Mouse (Mus musculus) liver, adult 2 months (tissue): Measurements from ENCODE around the gene Csrp2. TPM values are rescaled to one million over a fixed set of nuclear protein-coding genes. Genes with fewer than 3 reads are reported as not detected.
A peak's percentile ranks its signal among the peaks of the same experiment; 100 is the strongest.

Source experiments
- DNase-seq: peaks from one replicate; pipeline ENCODE4 v3.0.0-alpha.2; 2011; ENCODE audit warnings: low read depth, low spot score; ENCODE audit errors: extremely low read depth
- H3K27ac ChIP-seq: fragments of 200-500 bp; replicated peaks from 2 replicates; pipeline ENCODE4 v1.5.1; 2012; ENCODE audit warnings: low read depth, mild to moderate bottlenecking, control low read depth, inconsistent platforms, low read length; ENCODE audit not compliant: insufficient read depth
- H3K27me3 ChIP-seq: fragments of 200-500 bp; 2 replicates; pipeline ENCODE4 v1.6.1; 2012; ENCODE audit warnings: mild to moderate bottlenecking, moderate library complexity, low read length, inconsistent platforms; ENCODE audit not compliant: control insufficient read depth, insufficient read depth
- H3K36me3 ChIP-seq: fragments of 200-500 bp; 2 replicates; pipeline ENCODE4 v1.6.1; 2012; ENCODE audit warnings: low read length, inconsistent platforms; ENCODE audit not compliant: control insufficient read depth, insufficient read depth
- H3K4me1 ChIP-seq: fragments of 200-500 bp; 2 replicates; pipeline ENCODE4 v1.6.1; 2011; ENCODE audit warnings: low read length; ENCODE audit not compliant: control insufficient read depth, insufficient read depth
- H3K4me3 ChIP-seq: fragments of 200-500 bp; 2 replicates; pipeline ENCODE4 v1.5.1; 2011; ENCODE audit warnings: low read depth, mild to moderate bottlenecking, control low read depth, low read length, moderate library complexity; ENCODE audit not compliant: insufficient read depth
- H3K79me2 ChIP-seq: fragments of 200-500 bp; 2 replicates; pipeline ENCODE4 v1.6.1; 2012; ENCODE audit warnings: inconsistent platforms, mild to moderate bottlenecking, low read length, moderate library complexity; ENCODE audit not compliant: control insufficient read depth, insufficient read depth
- H3K9ac ChIP-seq: fragments of 200-500 bp; 2 replicates; pipeline ENCODE4 v1.6.1; 2012; ENCODE audit warnings: low read depth, mild to moderate bottlenecking, control low read depth, inconsistent platforms, low read length
- CTCF ChIP-seq: fragments of 200-500 bp; IDR thresholded peaks from 2 replicates; pipeline ENCODE4 v1.5.1; 2011; ENCODE audit warnings: low read depth, low read length, control low read depth
- POLR2A ChIP-seq: fragments of 200-500 bp; IDR thresholded peaks from 2 replicates; pipeline ENCODE4 v1.6.1; 2011; ENCODE audit warnings: low read length, control low read depth; ENCODE audit not compliant: insufficient read depth; ENCODE audit errors: extremely low read depth
- WGBS: fragments of 180-500 bp; shearing (Covaris S2); methylation state at CpG from one replicate; pipeline ENCODE4 v1.1.7; 2018; 5-methylcytosine and 5-hydroxymethylcytosine counted together
- polyA plus RNA-seq: library from polyadenylated mRNA; depleted of rRNA; stranded (reverse); fragments of >200 nt; gene quantifications from 2 replicates; pipeline ENCODE4 v1.2.3, GENCODE M21; 2012
- total RNA-seq: library from RNA; depleted of rRNA; stranded (reverse); fragments of >200 nt; gene quantifications from 2 replicates; pipeline ENCODE4 v1.2.3, GENCODE M21; 2014

Gene Csrp2
- total and polyA plus RNA-seq, 2 experiments = 26.0 to 76.8 TPM

DNA sequence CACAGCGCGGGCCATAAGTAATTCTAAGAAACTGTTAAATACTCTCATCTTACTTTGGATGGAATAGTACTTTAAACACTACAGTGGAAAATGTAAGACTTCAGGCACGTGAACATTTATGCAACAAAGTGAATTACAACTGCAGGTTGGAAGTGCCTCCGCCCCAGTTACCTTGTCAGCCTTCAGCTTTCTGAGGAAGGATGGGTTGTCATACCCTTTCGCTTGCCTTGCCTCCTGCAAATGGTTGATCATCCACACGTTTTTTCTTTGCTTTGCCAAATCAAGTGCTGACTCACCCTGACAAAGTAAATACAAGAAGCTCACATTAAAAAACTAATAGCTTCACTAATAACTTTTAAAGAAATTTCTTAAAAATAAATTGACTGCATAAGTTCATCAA, 41.3 kb downstream of the Csrp2 start:
- H3K4me1 ChIP-seq = no peaks in the 10 kb centered on the region
- WGBS = 72% methylated on average over 6 of the region's 6 CpGs
- peaks cover 13% of the 10 kb centered on the region for H3K36me3 ChIP-seq
- no peak for DNase-seq
- no peak overlapping the region for H3K9ac ChIP-seq
- no peaks in the 10 kb centered on the region for H3K79me2 ChIP-seq
- no peaks in the 10 kb centered on the region for H3K27me3 ChIP-seq
- no peak for TF ChIP-seq POLR2A
- no peak for TF ChIP-seq CTCF
- no peak overlapping the region for H3K4me3 ChIP-seq
- no peak overlapping the region for H3K27ac ChIP-seq

DNA sequence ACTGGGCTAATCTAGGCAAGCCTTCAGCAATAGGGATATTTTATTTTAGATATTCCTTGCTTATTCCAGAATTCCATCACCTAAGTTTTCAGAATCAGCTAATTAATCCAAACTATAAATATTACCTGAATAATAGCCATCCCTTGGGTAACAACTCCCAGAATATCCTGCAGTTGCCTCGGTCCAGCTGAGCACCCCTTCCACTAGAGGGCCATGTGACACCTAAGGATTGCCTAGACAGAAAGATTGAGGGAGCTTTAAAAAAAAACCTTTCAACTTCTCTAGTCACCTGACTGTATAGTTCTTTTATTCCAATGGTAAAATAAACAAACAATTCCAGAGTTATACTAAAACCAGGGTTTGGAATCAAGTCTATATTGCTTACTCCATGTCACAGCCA, 42.6 kb downstream of the Csrp2 start:
- H3K27me3 ChIP-seq = no peaks in the 10 kb centered on the region
- H3K4me3 ChIP-seq = no peak overlapping the region
- no peak overlapping the region for H3K27ac ChIP-seq
- no peaks in the 10 kb centered on the region for H3K79me2 ChIP-seq
- DNase-seq = no peak
- TF ChIP-seq POLR2A (no peak), CTCF (peak; percentile 35; the same call in 1 of the 2 replicates)
- WGBS = 26% methylated on average over 1 of the region's 1 CpGs
- H3K36me3 ChIP-seq = peaks cover 10% of the 10 kb centered on the region; the same call in 1 of the 2 replicates
- no peaks in the 10 kb centered on the region for H3K4me1 ChIP-seq
- no peak overlapping the region for H3K9ac ChIP-seq

DNA sequence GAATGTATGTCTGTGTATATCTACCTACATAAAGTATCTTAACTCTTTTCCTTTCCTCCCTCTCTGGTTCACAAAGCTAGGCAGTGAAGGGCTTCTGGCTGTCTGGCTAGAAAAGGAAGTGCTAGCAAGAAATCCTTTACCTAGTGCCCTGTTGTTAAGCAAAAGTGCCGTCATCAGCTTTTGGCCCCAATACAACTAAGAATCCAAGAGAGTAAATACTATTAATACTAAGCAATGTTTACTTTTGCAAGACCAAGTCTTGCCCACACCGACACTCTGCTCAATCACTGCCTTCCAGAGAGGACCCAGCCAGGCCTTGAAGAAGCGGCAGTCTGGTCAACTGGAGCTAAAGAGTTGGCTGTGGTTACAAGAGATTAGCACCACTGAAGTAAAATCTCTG, 51.5 kb downstream of the Csrp2 start:
- WGBS = 16% methylated on average over 3 of the region's 3 CpGs
- Histone ChIP-seq H3K9ac (no peak overlapping the region), H3K79me2 (no peaks in the 10 kb centered on the region), H3K4me3 (no peak overlapping the region), H3K27ac (no peak overlapping the region), H3K27me3 (no peaks in the 10 kb centered on the region), H3K4me1 (peaks cover 6% of the 10 kb centered on the region; the same call in 1 of the 2 replicates), H3K36me3 (peaks cover 15% of the 10 kb centered on the region)
- TF ChIP-seq CTCF (no peak), POLR2A (no peak)
- DNase-seq = peak; percentile 70

DNA sequence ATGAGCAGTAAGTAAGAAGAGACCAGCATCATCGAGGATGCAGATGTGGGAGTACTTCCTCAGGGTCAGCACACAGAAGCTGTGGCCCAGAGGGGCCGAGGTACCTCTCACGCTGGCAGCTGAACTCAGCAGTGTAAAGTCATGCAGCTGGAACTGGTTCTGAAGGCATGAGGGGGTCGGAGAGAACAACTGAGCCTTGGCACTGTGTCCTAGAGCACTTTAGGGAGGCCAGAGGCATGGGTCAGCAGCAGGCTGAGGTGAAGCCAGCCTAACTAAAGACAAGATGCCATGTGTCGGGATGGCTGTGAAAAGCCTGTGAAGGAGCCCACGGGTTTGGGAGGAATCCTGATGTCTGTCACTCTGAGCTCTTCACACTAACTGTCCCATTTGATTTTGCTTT, 51.9 kb downstream of the Csrp2 start:
- no peak overlapping the region for H3K9ac ChIP-seq
- no peak for TF ChIP-seq CTCF
- no peak for TF ChIP-seq POLR2A
- H3K27me3 ChIP-seq = no peaks in the 10 kb centered on the region
- H3K4me3 ChIP-seq = no peak overlapping the region
- H3K27ac ChIP-seq = no peak overlapping the region
- 81% methylated on average over 6 of the region's 6 CpGs for WGBS
- H3K4me1 ChIP-seq = peaks cover 6% of the 10 kb centered on the region; the same call in 1 of the 2 replicates
- peaks cover 15% of the 10 kb centered on the region for H3K36me3 ChIP-seq
- no peaks in the 10 kb centered on the region for H3K79me2 ChIP-seq
- DNase-seq = no peak

DNA sequence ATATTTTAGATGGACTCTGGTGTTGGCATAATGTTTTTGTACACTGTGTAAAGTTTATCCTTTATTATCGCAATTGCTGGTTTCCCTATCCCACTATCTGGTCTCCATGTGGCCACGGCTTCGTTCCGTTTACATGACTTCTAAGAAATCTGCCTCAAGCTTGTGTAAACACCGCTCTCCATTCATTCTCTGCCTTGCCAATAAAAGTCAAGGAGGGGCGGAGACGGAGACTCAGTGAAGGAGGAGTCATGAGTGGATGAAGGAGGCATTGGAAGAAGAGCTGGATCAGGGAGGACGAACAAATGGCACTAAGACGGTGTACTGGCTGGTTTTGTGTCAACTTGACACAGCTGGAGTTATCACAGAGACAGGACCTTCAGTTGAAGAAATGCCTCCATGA, 52.4 kb downstream of the Csrp2 start:
- no peak overlapping the region for H3K4me3 ChIP-seq
- WGBS = 73% methylated on average over 9 of the region's 9 CpGs
- H3K27me3 ChIP-seq = no peaks in the 10 kb centered on the region
- no peaks in the 10 kb centered on the region for H3K79me2 ChIP-seq
- H3K4me1 ChIP-seq = peaks cover 6% of the 10 kb centered on the region; the same call in 1 of the 2 replicates
- DNase-seq = no peak
- no peak overlapping the region for H3K9ac ChIP-seq
- no peak overlapping the region for H3K27ac ChIP-seq
- H3K36me3 ChIP-seq = peaks cover 16% of the 10 kb centered on the region
- TF ChIP-seq POLR2A (no peak), CTCF (no peak)

DNA sequence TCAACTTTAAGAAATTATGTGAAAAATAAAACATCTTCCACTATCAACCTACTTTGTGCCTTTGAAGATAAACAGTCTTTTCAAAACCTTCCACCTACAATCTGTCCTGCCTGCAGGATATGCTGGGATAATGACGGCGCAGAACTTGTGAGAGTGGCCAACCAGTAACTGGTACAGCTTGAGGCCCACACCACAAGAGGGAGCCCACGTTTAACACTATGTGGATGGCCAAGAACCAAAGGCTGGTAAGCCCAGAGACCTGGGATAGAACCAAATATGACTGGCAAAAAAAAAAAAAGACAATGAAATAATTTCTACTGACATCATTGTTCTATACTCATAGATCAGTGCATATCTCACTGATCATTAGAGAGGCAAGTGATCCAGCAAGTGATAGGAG, 54.9 kb downstream of the Csrp2 start:
- WGBS = 42% methylated on average over 3 of the region's 3 CpGs
- Histone ChIP-seq H3K9ac (no peak overlapping the region), H3K79me2 (no peaks in the 10 kb centered on the region), H3K27ac (no peak overlapping the region), H3K4me3 (no peak overlapping the region), H3K27me3 (no peaks in the 10 kb centered on the region), H3K4me1 (peaks cover 6% of the 10 kb centered on the region; the same call in 1 of the 2 replicates), H3K36me3 (peaks cover 17% of the 10 kb centered on the region)
- TF ChIP-seq CTCF (peak; percentile 59), POLR2A (no peak)
- DNase-seq = peak; percentile 28
